Mouse (Mus musculus) stomach, embryonic 16.5 days (tissue): ENCODE measurements around the gene Gm17304. TPM values are rescaled to one million over a fixed set of nuclear protein-coding genes. Genes with fewer than 3 reads are reported as not detected.

Experiments
- ATAC-seq: fragments of 200-750 bp; cut with Nextera tagmentation; 2 replicates; pipeline ENCODE4 v1.8.0; 2017; ENCODE audit warnings: moderate number of reproducible peaks, moderate TSS enrichment; ENCODE audit not compliant: insufficient read depth, low FRiP score
- H3K27ac ChIP-seq: fragments of 300-500 bp; sonication (generic); 2 replicates; pipeline ENCODE4 v1.5.1; 2014; ENCODE audit warnings: low read length
- H3K27me3 ChIP-seq: fragments of 300-500 bp; sonication (generic); 2 replicates; pipeline ENCODE4 v1.6.1; 2014; ENCODE audit warnings: low read length, control low read depth, mixed read lengths; ENCODE audit not compliant: control insufficient read depth, insufficient read depth
- H3K36me3 ChIP-seq: fragments of 300-500 bp; sonication (generic); 2 replicates; pipeline ENCODE4 v1.6.1; 2014; ENCODE audit warnings: low read length; ENCODE audit not compliant: control insufficient read depth, insufficient read depth
- H3K4me1 ChIP-seq: fragments of 300-500 bp; sonication (generic); 2 replicates; pipeline ENCODE4 v1.6.1; 2014; ENCODE audit warnings: low read length, control low read depth, mixed read lengths; ENCODE audit not compliant: control insufficient read depth, insufficient read depth
- H3K4me2 ChIP-seq: fragments of 300-500 bp; sonication (generic); 2 replicates; pipeline ENCODE4 v1.6.1; 2014; ENCODE audit warnings: low read depth, low read length, mixed read lengths
- H3K4me3 ChIP-seq: fragments of 300-500 bp; sonication (generic); replicated peaks from 2 replicates; pipeline ENCODE4 v1.5.1; 2014; ENCODE audit warnings: mild to moderate bottlenecking, low read length
- H3K9ac ChIP-seq: fragments of 300-500 bp; sonication (generic); 2 replicates; pipeline ENCODE4 v1.6.1; 2014; ENCODE audit warnings: low read length
- H3K9me3 ChIP-seq: fragments of 300-500 bp; sonication (generic); replicated peaks from 2 replicates; pipeline ENCODE4 v1.6.1; 2016; ENCODE audit warnings: low read length, control low read depth; ENCODE audit not compliant: control insufficient read depth
- WGBS: fragments of 180-500 bp; shearing (Covaris S2); extraction: QIAGEN DNeasy Blood & Tissue Kit; methylation state at CpG from one replicate; pipeline ENCODE4 v1.1.7; 2014; 5-methylcytosine and 5-hydroxymethylcytosine counted together
- polyA plus RNA-seq: library from polyadenylated mRNA; unstranded; fragments of >200 nt; fragmentation: Nextera tagmentation; extraction: Ambion mirVana; gene quantifications from 2 replicates; pipeline ENCODE4 v1.2.1, GENCODE M21; 2015

Gene Gm17304
- polyA plus RNA-seq, 1 experiment from 2014 or later = not detected

DNA sequence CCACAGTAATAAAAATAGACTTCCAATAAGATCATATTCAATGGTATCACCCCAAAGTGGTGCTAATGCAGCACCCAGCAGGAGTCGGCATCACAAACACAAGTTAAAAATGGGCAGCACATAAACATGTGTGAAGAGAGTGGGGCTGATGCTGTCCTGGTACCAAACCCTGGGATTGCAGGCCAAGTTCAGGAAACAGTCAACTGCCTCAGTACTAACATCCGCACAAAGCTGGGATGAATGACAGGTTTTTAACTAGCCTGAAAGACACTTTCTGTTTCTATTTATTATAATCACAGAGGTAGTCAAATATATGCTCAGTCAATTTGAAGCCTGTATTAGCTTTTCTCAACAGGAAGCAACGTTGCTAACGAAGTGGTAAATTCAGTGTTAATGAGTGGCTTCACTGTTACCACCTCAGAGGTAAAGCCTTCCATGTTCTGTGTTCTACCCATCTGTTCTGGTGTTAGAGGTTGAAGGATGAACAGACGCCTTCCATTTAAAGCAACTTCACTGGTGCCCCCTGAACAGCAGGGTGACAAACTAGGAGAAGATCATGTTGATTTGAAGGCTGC, 31.4 kb downstream of the Gm17304 start:
- H3K27me3 ChIP-seq = no peaks in the 10 kb centered on the region
- no peaks in the 10 kb centered on the region for H3K4me1 ChIP-seq
- H3K36me3 ChIP-seq = peaks cover 27% of the 10 kb centered on the region
- WGBS = 75% methylated on average over 5 of the region's 5 CpGs
- H3K27ac ChIP-seq = no peak overlapping the region
- no peak overlapping the region for H3K4me2 ChIP-seq
- ATAC-seq = no peak
- no peak overlapping the region for H3K9ac ChIP-seq
- no peak overlapping the region for H3K4me3 ChIP-seq
- no peaks in the 10 kb centered on the region for H3K9me3 ChIP-seq

DNA sequence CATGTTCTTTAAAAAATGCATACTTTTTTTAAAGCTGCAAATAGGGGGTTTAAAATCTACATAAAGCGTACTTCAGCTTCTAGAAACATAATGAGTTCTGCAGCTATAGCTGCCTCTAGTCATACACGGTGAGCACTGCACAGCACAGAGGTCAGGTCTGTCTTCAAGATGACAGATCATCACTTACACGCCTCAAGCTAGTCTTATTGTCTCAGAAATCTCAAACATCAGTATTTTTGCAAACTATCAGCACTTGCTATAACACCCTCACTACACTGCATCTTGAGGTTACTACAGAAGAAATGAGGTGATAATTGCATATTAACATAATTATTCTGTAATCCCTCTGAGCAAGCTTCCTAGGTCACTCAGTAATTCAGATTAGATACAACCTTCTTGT, 33.0 kb downstream of the Gm17304 start:
- Histone ChIP-seq H3K9me3 (no peaks in the 10 kb centered on the region), H3K36me3 (peaks cover 13% of the 10 kb centered on the region), H3K4me2 (no peak overlapping the region), H3K4me1 (no peaks in the 10 kb centered on the region), H3K9ac (no peak overlapping the region), H3K27ac (no peak overlapping the region), H3K27me3 (no peaks in the 10 kb centered on the region), H3K4me3 (no peak overlapping the region)
- WGBS = 71% methylated on average over 3 of the region's 3 CpGs
- no peak for ATAC-seq

DNA sequence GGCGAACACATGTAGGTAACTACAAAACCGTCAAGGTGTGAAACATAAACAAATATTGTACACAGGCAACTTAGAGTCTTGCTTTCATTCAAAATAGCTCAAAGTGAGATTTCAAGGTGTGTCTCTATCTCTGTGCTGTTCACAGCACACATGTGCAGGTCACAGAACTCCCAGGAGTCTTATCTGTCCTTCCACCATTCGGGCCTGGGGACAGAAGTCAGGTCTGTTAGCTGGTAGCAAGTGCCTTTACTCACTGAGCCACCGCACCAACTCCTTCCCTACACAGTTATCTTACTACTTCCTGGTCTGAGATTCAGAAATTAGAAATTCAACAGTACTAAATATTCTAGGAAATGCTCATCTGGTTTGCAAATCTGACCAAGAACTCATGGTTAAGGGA, 34.5 kb downstream of the Gm17304 start:
- H3K9ac ChIP-seq = no peak overlapping the region
- H3K4me1 ChIP-seq = no peaks in the 10 kb centered on the region
- H3K9me3 ChIP-seq = no peaks in the 10 kb centered on the region
- H3K27me3 ChIP-seq = no peaks in the 10 kb centered on the region
- 83% methylated on average over 4 of the region's 4 CpGs for WGBS
- ATAC-seq = no peak
- no peak overlapping the region for H3K27ac ChIP-seq
- no peak overlapping the region for H3K4me3 ChIP-seq
- H3K4me2 ChIP-seq = no peak overlapping the region
- no peaks in the 10 kb centered on the region for H3K36me3 ChIP-seq

DNA sequence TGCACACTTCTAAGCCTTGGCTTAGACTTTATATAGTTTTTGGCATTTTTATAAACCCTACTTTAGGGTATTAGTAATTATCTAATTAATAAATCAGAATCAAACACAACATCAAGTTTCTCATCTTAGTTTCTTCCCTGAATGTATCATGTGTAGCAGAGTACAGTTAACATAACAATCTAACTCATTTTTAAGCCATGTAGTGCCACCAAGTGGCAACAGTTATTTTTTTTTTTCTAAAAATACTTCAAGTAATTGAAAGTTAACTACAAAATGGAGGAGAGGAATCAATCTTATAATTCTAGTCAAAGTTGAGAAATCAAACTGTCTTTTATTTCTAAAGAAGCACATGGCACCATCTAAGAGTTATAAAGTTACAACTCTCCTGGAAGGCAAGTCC, 40.5 kb downstream of the Gm17304 start:
- Histone ChIP-seq H3K27me3 (no peaks in the 10 kb centered on the region), H3K9ac (no peak overlapping the region), H3K36me3 (no peaks in the 10 kb centered on the region), H3K27ac (no peak overlapping the region), H3K4me3 (no peak overlapping the region), H3K4me1 (no peaks in the 10 kb centered on the region), H3K4me2 (no peak overlapping the region), H3K9me3 (no peaks in the 10 kb centered on the region)
- no peak for ATAC-seq

DNA sequence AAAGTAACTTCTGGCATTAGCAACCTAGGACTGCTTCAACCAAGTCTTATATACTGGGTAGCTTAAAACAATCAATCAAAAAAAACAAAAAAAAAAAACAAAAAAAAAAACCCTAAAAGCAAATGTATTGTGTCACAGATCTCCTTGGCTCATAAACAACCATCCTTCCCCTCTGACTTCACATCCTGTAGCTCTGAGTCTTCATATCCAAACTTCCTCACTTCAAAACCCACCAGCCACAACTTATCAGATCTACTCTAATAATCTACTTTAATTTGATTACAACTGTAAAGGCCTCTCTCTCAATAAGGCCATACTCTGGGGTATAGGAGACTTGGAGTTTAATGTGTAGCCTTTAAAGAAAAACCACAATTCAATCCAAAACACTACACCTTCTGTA, 41.1 kb downstream of the Gm17304 start:
- Histone ChIP-seq H3K27ac (no peak overlapping the region), H3K9ac (no peak overlapping the region), H3K9me3 (no peaks in the 10 kb centered on the region), H3K4me2 (no peak overlapping the region), H3K4me1 (no peaks in the 10 kb centered on the region), H3K27me3 (no peaks in the 10 kb centered on the region), H3K4me3 (no peak overlapping the region), H3K36me3 (peaks cover 4% of the 10 kb centered on the region; the same call in 1 of the 2 replicates)
- ATAC-seq = no peak

DNA sequence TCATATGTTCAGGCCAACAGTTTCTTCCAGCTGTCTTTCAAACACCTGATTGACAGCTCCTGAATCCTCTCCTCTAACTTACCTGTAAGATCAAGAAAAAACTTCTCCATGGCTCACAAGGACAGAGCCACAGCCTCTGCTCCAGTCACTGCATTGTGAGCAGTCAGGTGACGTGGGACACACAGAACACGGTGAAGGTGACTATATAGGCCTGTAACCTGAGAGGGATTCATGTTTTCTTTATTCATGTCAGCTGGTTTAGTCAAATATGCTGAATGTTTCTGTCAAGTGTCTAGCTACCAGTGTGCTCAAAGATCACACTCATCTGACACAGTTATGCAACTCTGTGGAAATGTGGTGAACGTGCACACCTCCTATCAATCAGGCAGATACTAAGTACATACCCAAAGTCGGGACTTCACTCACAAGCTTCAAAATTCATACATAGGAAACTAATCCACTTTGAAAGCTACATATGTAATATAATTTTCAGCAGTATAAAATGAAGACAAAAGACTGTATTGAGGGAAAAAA, 43.4 kb downstream of the Gm17304 start:
- no peak overlapping the region for H3K27ac ChIP-seq
- H3K4me2 ChIP-seq = no peak overlapping the region
- H3K4me1 ChIP-seq = no peaks in the 10 kb centered on the region
- H3K9ac ChIP-seq = no peak overlapping the region
- WGBS = 79% methylated on average over 4 of the region's 4 CpGs
- H3K4me3 ChIP-seq = no peak overlapping the region
- H3K9me3 ChIP-seq = no peaks in the 10 kb centered on the region
- H3K36me3 ChIP-seq = peaks cover 7% of the 10 kb centered on the region; the same call in 1 of the 2 replicates
- H3K27me3 ChIP-seq = no peaks in the 10 kb centered on the region
- no peak for ATAC-seq

DNA sequence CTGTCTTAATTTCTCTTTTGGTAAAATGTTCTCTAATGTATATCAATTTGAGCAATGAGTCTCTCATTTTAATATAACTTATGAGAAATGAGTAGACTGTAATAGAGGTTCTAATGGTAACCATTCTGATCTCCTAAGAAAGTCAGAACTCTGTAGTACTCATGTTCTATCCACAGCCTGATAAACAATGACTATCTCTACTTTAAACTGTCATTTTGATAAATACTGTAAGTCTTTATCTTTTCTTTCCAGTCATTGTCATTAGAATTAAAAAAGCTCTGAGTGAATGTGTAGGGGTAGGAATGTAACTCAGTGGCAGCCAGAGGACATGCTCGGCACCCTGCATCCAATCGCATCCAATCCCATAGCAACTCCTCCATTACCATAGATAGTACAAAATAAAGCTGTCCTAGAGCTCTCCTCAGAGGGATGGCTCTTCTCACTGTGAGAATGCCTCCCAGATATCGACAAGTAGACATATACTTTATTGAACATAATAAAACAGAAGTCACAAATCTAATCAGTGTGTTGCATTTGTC, 44.0 kb downstream of the Gm17304 start:
- H3K9me3 ChIP-seq = no peaks in the 10 kb centered on the region
- no peak overlapping the region for H3K9ac ChIP-seq
- H3K4me2 ChIP-seq = no peak overlapping the region
- H3K27ac ChIP-seq = no peak overlapping the region
- H3K36me3 ChIP-seq = peaks cover 7% of the 10 kb centered on the region; the same call in 1 of the 2 replicates
- no peak for ATAC-seq
- no peaks in the 10 kb centered on the region for H3K4me1 ChIP-seq
- H3K4me3 ChIP-seq = no peak overlapping the region
- H3K27me3 ChIP-seq = no peaks in the 10 kb centered on the region
- 81% methylated on average over 3 of the region's 3 CpGs for WGBS

Other genes starting within 250 kb of the Gm17304 start
- not detected in 2 replicates for gene Barhl2, start 150.9 kb upstream of the Gm17304 start, polyA plus RNA-seq
- 40.5 and 47.0 TPM in 2 replicates for gene Zfp644, start 88.2 kb downstream of the Gm17304 start, polyA plus RNA-seq